Mouse (Mus musculus): ENCODE results near the gene Brsk1. TPM values are rescaled to one million over a fixed set of nuclear protein-coding genes. Genes with fewer than 3 reads are reported as not detected.

Brsk1 gene
- total RNA-seq (2014; rRNA removed) = 188 and 205 TPM in 2 replicates
- polyA plus RNA-seq (2015; fragmentation: Nextera tagmentation; extraction: Ambion mirVana) = 4.6 and 6.2 TPM in 2 replicates

- H3K4me2 ChIP-seq (ENCODE audit: low read depth) = peak within 1 kb of the TSS; percentile 69
- H3K27me3 ChIP-seq (ENCODE audit: insufficient read depth, low read length) = no peaks in the 10 kb centered on the region
- H3K9ac ChIP-seq = peak within 1 kb of the TSS; percentile 100
- no peaks in the 10 kb centered on the region for H3K9me3 ChIP-seq (ENCODE audit: low read length)
- H3K4me1 ChIP-seq (ENCODE audit: insufficient read depth) = 0 out of 2 replicates have a peak, but pooled peaks cover under 1% of the 10 kb centered on the region
- TF ChIP-seq CTCF (IDR thresholded peaks at IDR 0.05; ENCODE audit: low read depth) = no peak
- 1% methylated on average over 9 of the region's 18 CpGs for WGBS
- peak; percentile 93 for ATAC-seq
- H3K4me3 ChIP-seq (ENCODE audit: low read depth, low read length) = peak within 1 kb of the TSS; percentile 100
- H3K36me3 ChIP-seq (ENCODE audit: insufficient read depth) = peaks cover 23% of the 10 kb centered on the region
- peak; percentile 95 for DNase-seq
- H3K27ac ChIP-seq (ENCODE audit: low read depth, low read length) = peak within 1 kb of the TSS; percentile 95
Observed at GRCm38 (mm10) chr7:4690387-4690786, at the start of gene Brsk1. Gene Brsk1, plus strand, starts transcription at chr7:4690604.

- ATAC-seq = no peak
- no peak for TF ChIP-seq CTCF (IDR thresholded peaks at IDR 0.05; ENCODE audit: low read depth)
- peaks cover 72% of the 10 kb centered on the region for H3K36me3 ChIP-seq (ENCODE audit: insufficient read depth)
Observed at GRCm38 (mm10) chr7:4641155-4641554, 49.2 kb upstream of the Brsk1 start.

GRCm38 (mm10) chr7:4641956-4642355 is 48.4 kb upstream of the Brsk1 start:
- Histone ChIP-seq H3K27me3 (ENCODE audit: insufficient read depth, low read length) (no peaks in the 10 kb centered on the region), H3K27ac (ENCODE audit: low read depth, low read length) (no peak overlapping the region), H3K9me3 (ENCODE audit: low read length) (no peaks in the 10 kb centered on the region), H3K4me2 (ENCODE audit: low read depth) (no peak overlapping the region), H3K9ac (no peak overlapping the region), H3K36me3 (ENCODE audit: insufficient read depth) (peaks cover 71% of the 10 kb centered on the region), H3K4me1 (ENCODE audit: insufficient read depth) (no peaks in the 10 kb centered on the region), H3K4me3 (ENCODE audit: low read depth, low read length) (no peak overlapping the region)
- TF ChIP-seq CTCF (IDR thresholded peaks at IDR 0.05; ENCODE audit: low read depth) = no peak
- DNase-seq = no peak
- ATAC-seq = no peak
- WGBS = 94% methylated on average over 7 of the region's 7 CpGs

More at GRCm38 (mm10) chr7:4641155-4641554, 49.2 kb upstream of the Brsk1 start:
- no peak overlapping the region for H3K4me3 ChIP-seq (ENCODE audit: low read depth, low read length)
- H3K4me2 ChIP-seq (ENCODE audit: low read depth) = no peak overlapping the region
- H3K9ac ChIP-seq = no peak overlapping the region
- 81% methylated on average over 11 of the region's 11 CpGs for WGBS
- no peaks in the 10 kb centered on the region for H3K27me3 ChIP-seq (ENCODE audit: insufficient read depth, low read length)
- no peaks in the 10 kb centered on the region for H3K4me1 ChIP-seq (ENCODE audit: insufficient read depth)
- DNase-seq = no peak
- no peaks in the 10 kb centered on the region for H3K9me3 ChIP-seq (ENCODE audit: low read length)
- H3K27ac ChIP-seq (ENCODE audit: low read depth, low read length) = no peak overlapping the region

GRCm38 (mm10) chr7:4643225-4643624 is 47.2 kb upstream of the Brsk1 start:
- Histone ChIP-seq H3K36me3 (ENCODE audit: insufficient read depth) (peaks cover 64% of the 10 kb centered on the region), H3K27me3 (ENCODE audit: insufficient read depth, low read length) (no peaks in the 10 kb centered on the region), H3K27ac (ENCODE audit: low read depth, low read length) (no peak overlapping the region), H3K9me3 (ENCODE audit: low read length) (no peaks in the 10 kb centered on the region), H3K4me3 (ENCODE audit: low read depth, low read length) (no peak overlapping the region), H3K9ac (no peak overlapping the region), H3K4me2 (ENCODE audit: low read depth) (no peak overlapping the region), H3K4me1 (ENCODE audit: insufficient read depth) (no peaks in the 10 kb centered on the region)
- TF ChIP-seq CTCF (IDR thresholded peaks at IDR 0.05; ENCODE audit: low read depth) = no peak
- ATAC-seq (no peak), DNase-seq (no peak)
- 90% methylated on average over 6 of the region's 6 CpGs for WGBS

GRCm38 (mm10) chr7:4646806-4647205 is 43.6 kb upstream of the Brsk1 start:
- H3K36me3 ChIP-seq (ENCODE audit: insufficient read depth) = peaks cover 29% of the 10 kb centered on the region
- no peak overlapping the region for H3K27ac ChIP-seq (ENCODE audit: low read depth, low read length)
- no peak overlapping the region for H3K9ac ChIP-seq
- no peaks in the 10 kb centered on the region for H3K9me3 ChIP-seq (ENCODE audit: low read length)
- no peaks in the 10 kb centered on the region for H3K27me3 ChIP-seq (ENCODE audit: insufficient read depth, low read length)
- DNase-seq (no peak), ATAC-seq (no peak)
- 91% methylated on average over 3 of the region's 3 CpGs for WGBS
- TF ChIP-seq CTCF (IDR thresholded peaks at IDR 0.05; ENCODE audit: low read depth) = no peak
- H3K4me3 ChIP-seq (ENCODE audit: low read depth, low read length) = no peak overlapping the region
- H3K4me2 ChIP-seq (ENCODE audit: low read depth) = no peak overlapping the region
- no peaks in the 10 kb centered on the region for H3K4me1 ChIP-seq (ENCODE audit: insufficient read depth)

GRCm38 (mm10) chr7:4647291-4647690 is 43.1 kb upstream of the Brsk1 start:
- DNase-seq (no peak), ATAC-seq (no peak)
- Histone ChIP-seq H3K9ac (no peak overlapping the region), H3K4me3 (ENCODE audit: low read depth, low read length) (no peak overlapping the region), H3K9me3 (ENCODE audit: low read length) (no peaks in the 10 kb centered on the region), H3K27me3 (ENCODE audit: insufficient read depth, low read length) (no peaks in the 10 kb centered on the region), H3K4me2 (ENCODE audit: low read depth) (no peak overlapping the region), H3K27ac (ENCODE audit: low read depth, low read length) (no peak overlapping the region), H3K36me3 (ENCODE audit: insufficient read depth) (peaks cover 26% of the 10 kb centered on the region), H3K4me1 (ENCODE audit: insufficient read depth) (no peaks in the 10 kb centered on the region)
- no peak for TF ChIP-seq CTCF (IDR thresholded peaks at IDR 0.05; ENCODE audit: low read depth)
- WGBS = 82% methylated on average over 6 of the region's 6 CpGs

- TF ChIP-seq CTCF (IDR thresholded peaks at IDR 0.05; ENCODE audit: low read depth) = no peak
- no peaks in the 10 kb centered on the region for H3K9me3 ChIP-seq (ENCODE audit: low read length)
- no peak overlapping the region for H3K9ac ChIP-seq
- ATAC-seq (no peak), DNase-seq (no peak)
- no peak overlapping the region for H3K27ac ChIP-seq (ENCODE audit: low read depth, low read length)
- WGBS = 88% methylated on average over 2 of the region's 2 CpGs
- no peak overlapping the region for H3K4me3 ChIP-seq (ENCODE audit: low read depth, low read length)
- no peaks in the 10 kb centered on the region for H3K4me1 ChIP-seq (ENCODE audit: insufficient read depth)
- H3K27me3 ChIP-seq (ENCODE audit: insufficient read depth, low read length) = no peaks in the 10 kb centered on the region
- peaks cover 28% of the 10 kb centered on the region for H3K36me3 ChIP-seq (ENCODE audit: insufficient read depth)
- no peak overlapping the region for H3K4me2 ChIP-seq (ENCODE audit: low read depth)
Observed at GRCm38 (mm10) chr7:4647992-4648391, 42.4 kb upstream of the Brsk1 start.
